Mouse (Mus musculus) MEL (cell line): Measurements from ENCODE around the gene Mia3.

ENCODE experiments used
- CHD2 ChIP-seq: IDR thresholded peaks from 2 replicates; pipeline ENCODE4 v1.6.1; 2011; ENCODE audit warnings: low read length, improper control_type of control experiment
- CTCF ChIP-seq, 3 experiments: IDR thresholded peaks in 2 of 3; conservative IDR thresholded peaks in 1 of 3; 2 replicates each; pipeline ENCODE4 v1.5.1; 2011 to 2012; ENCODE audit warnings: low read length in 3 of 3, low read depth in 2 of 3, mild to moderate bottlenecking in 2 of 3, improper control_type of control experiment in 1 of 3, inconsistent platforms in 1 of 3, mixed read lengths in 1 of 3, moderate library complexity in 1 of 3; ENCODE audit not compliant: control insufficient read depth in 1 of 3, insufficient read depth in 1 of 3, poor library complexity in 1 of 3, severe bottlenecking in 1 of 3
- EP300 ChIP-seq, 2 experiments: IDR thresholded peaks; 2 replicates each; pipeline ENCODE4 v1.6.1; 2011; ENCODE audit warnings: improper control_type of control experiment in 2 of 2, low read length in 2 of 2, low read depth in 1 of 2, mild to moderate bottlenecking in 1 of 2
- HCFC1 ChIP-seq: IDR thresholded peaks from 2 replicates; pipeline ENCODE4 v1.6.1; 2012; ENCODE audit warnings: low read depth, mild to moderate bottlenecking, inconsistent platforms, low read length, improper control_type of control experiment, moderate library complexity
- JUND ChIP-seq: IDR thresholded peaks from 2 replicates; pipeline ENCODE4 v1.6.1; 2011; ENCODE audit warnings: low read depth, mild to moderate bottlenecking, improper control_type of control experiment, low read length
- KAT2A ChIP-seq: conservative IDR thresholded peaks from 2 replicates; pipeline ENCODE4 v1.6.1; 2012; ENCODE audit warnings: low read depth, low read length, improper control_type of control experiment, inconsistent platforms
- MAX ChIP-seq: IDR thresholded peaks from 2 replicates; pipeline ENCODE4 v1.6.1; 2011; ENCODE audit warnings: low read length, improper control_type of control experiment
- MAZ ChIP-seq: IDR thresholded peaks from 2 replicates; pipeline ENCODE4 v1.6.1; 2012; ENCODE audit warnings: low read depth, mild to moderate bottlenecking, inconsistent platforms, low read length, improper control_type of control experiment
- POLR2A ChIP-seq, 2 experiments: IDR thresholded peaks; 2 replicates each; pipeline ENCODE4 v1.6.1; 2011 to 2012; ENCODE audit warnings: low read length in 2 of 2, mild to moderate bottlenecking in 2 of 2, control low read depth in 1 of 2, improper control_type of control experiment in 1 of 2, low read depth in 1 of 2, moderate library complexity in 1 of 2; ENCODE audit not compliant: control insufficient read depth in 1 of 2, insufficient read depth in 1 of 2, poor library complexity in 1 of 2
- TAL1 ChIP-seq: IDR thresholded peaks from 2 replicates; pipeline ENCODE4 v1.6.1; 2012; ENCODE audit warnings: mild to moderate bottlenecking, inconsistent platforms, low read length, moderate library complexity, mixed read lengths
- TCF12 ChIP-seq: IDR thresholded peaks from 2 replicates; pipeline ENCODE4 v1.6.1; 2014; ENCODE audit warnings: low read depth, mild to moderate bottlenecking, inconsistent platforms, low read length, improper control_type of control experiment, moderate library complexity
- USF2 ChIP-seq, 2 experiments: IDR thresholded peaks; 2 replicates each; pipeline ENCODE4 v1.6.1; 2011 to 2012; ENCODE audit warnings: improper control_type of control experiment in 2 of 2, low read length in 2 of 2, borderline replicate concordance in 1 of 2, inconsistent platforms in 1 of 2, low read depth in 1 of 2, mild to moderate bottlenecking in 1 of 2; ENCODE audit not compliant: insufficient read depth in 1 of 2
- ZMIZ1 ChIP-seq: IDR thresholded peaks from 2 replicates; pipeline ENCODE4 v1.6.1; 2012; ENCODE audit warnings: low read depth, mild to moderate bottlenecking, inconsistent platforms, low read length, improper control_type of control experiment, moderate library complexity

- peak; percentile 26; the same call in 1 of the 2 replicates for TF ChIP-seq TAL1
- peak; percentile 31; the same call in 1 of the 2 replicates for TF ChIP-seq TCF12
- no peak for TF ChIP-seq EP300 (IDR thresholded peaks at IDR 0.05; ENCODE audit: low read depth in 1 of 2, low read length in 2 of 2)
- TF ChIP-seq POLR2A (IDR thresholded peaks at IDR 0.05; ENCODE audit: control insufficient read depth in 1 of 2, insufficient read depth in 1 of 2, low read depth in 1 of 2, low read length in 2 of 2, poor library complexity in 1 of 2) = peak in 1 of 2 experiments; percentile 83; a peak in 2 of 4 replicates
- peak; percentile 67 to 91; a peak in 3 of 4 replicates for TF ChIP-seq USF2 (IDR thresholded peaks at IDR 0.05; ENCODE audit: borderline replicate concordance in 1 of 2, insufficient read depth in 1 of 2, low read depth in 1 of 2, low read length in 2 of 2)
- TF ChIP-seq MAX = peak; percentile 93
- no peak; the same call in 1 of the 2 replicates for TF ChIP-seq KAT2A
- peak; percentile 55; the same call in 1 of the 2 replicates for TF ChIP-seq MAZ
- no peak for TF ChIP-seq JUND
- no peak for TF ChIP-seq CTCF (IDR thresholded peaks at IDR 0.05 in 2 of 3, conservative IDR thresholded peaks at IDR 0.05 in 1 of 3; ENCODE audit: control insufficient read depth in 1 of 3, insufficient read depth in 1 of 3, low read depth in 2 of 3, low read length in 3 of 3, poor library complexity in 1 of 3, severe bottlenecking in 1 of 3)
- TF ChIP-seq CHD2 = no peak
- TF ChIP-seq ZMIZ1 = no peak; the same call in 1 of the 2 replicates
- TF ChIP-seq HCFC1 = peak; percentile 86
Observed at GRCm38 (mm10) chr1:183296877-183297383, 72.4 kb downstream of the Mia3 start, which contains the start of gene Brox.
